Mouse (Mus musculus): ENCODE measurements around the gene Mrpl23.

The Mrpl23 gene

GRCm38 (mm10) chr7:142574826-142575351 is 42.4 kb downstream of the Mrpl23 start:
- DNase-seq (ENCODE audit: low spot score) = no peak

- no peak for DNase-seq (ENCODE audit: low spot score)
Measured at GRCm38 (mm10) chr7:142575491-142575890, 43.0 kb downstream of the Mrpl23 start.

DNA sequence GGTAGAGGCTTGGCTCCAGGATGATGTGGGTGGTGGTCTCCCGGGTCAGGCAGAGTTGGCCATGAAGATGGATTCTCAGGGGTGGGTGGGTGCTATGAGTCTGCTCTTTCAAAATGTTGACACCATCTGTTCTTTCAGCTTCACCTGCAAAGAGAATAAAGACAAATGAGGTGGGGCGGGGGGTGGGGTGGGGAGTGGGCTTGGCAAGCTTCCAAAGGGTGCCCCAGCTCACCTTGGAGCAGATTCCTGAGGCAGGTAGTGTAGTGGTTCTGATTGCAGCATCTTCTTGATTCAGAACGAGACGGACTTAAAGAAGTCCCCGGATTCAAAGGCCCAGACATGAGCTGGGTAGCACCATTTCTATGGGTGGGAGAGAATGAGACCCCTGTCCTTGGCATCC is 43.5 kb downstream of the Mrpl23 start:
- DNase-seq (ENCODE audit: low spot score) = no peak

DNA sequence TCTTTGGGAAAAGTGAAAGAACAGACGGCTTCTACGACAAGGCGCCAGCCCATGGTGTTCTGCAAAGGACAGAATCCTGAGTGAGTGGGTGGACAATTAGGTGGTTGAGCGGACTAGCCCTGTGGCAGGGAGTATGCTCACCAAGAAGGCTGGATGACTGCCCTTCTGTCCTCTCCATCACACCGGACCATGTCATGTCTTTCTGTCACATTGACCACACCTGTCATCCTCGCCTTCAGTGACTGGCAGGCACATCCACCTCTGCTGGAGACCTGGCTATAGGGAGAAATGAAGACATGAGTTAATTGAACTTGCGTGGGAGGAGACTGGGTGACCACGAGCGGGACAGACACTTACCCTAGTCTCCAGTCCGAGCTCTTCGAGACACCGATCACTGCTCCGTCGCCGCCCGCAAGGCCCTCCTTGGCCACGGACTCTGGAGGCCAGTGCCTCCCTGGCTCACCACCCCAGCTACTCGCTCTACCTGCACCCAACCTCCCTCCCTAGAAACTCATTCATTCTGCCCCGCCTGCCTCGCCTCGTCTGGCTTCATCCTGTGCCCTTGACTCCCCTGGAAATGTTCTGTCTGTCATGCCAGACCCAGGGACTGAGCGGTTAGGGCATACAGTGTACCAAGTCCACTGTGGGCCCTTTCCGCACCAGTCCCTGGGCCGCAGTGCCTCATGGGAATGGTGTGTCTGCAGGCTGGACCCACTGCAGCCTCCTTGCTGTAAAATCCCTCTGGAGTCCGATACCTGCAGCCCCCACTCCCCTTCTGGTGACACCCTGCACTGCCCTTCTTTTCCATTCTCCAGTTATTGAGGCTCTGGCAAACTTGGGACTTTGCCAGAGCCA is 44.2 kb downstream of the Mrpl23 start:
- DNase-seq (ENCODE audit: low spot score) = no peak

DNA sequence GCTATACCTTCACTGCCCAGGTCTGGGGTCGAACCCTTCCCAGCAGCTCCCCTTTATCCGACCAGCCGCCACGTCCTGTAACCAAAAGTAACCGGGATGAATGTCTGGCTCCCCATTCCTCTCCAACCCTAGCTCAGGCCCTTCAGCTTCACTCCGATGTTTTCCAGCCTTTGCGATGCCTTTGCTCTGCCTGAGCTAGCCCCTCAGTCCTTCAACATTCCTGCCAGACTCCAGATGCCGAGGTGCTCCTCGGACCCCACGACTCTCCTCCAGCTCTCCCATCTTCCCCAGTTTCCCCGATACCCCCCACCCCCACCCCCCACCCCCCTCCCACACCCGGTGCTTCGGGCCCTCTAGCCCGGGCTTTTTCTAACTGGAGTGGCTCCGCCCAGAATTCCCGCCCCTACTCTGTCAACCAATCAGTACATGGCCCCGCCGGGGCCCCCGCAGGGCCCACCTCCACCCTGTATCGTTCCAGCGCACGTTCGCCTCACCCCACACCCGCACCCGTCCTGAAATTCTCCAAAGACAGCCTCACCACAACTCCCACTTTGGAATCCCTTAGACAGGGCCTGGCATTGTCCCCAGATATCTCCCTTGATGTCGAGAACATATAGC is 45.4 kb downstream of the Mrpl23 start:
- no peak for DNase-seq (ENCODE audit: low spot score)

- no peak for DNase-seq (ENCODE audit: low spot score)
Measured at GRCm38 (mm10) chr7:142579069-142579468, 46.6 kb downstream of the Mrpl23 start.

DNA sequence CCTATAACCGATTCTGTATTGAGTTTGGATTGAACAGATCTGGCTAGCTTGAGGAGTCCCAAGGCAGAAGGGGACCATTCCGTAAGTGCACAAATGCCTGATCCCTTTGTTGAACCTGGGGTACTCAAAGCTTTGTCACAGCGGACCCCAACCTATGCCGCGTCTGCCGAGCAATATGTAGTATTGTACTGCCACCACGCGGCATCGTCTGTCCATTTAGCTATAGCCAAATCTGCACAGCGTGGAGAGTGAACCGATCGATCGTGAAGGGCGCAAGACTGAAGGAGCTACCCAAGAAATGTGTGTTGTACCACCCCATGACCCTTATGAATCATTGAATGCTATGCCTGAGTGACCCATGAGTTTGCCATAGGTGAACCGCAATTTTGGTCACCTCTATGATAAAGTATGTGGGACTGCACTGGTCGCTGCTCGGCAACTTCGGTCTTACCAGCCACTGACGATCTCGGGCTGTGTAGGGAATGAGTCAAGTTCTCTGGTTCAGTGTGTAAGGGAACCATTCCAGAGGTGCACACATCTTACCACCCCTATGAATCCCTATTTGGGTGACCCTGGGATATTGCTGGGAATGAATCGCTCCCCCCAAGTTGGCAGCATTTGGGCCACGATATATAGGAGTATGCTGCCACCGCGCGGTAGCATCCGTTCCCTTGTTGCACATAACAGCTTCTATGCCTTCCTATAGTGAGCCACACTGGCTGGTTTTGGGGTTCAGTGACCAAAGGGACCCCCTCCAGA is 47.8 kb downstream of the Mrpl23 start:
- peak; percentile 41 for DNase-seq (ENCODE audit: low spot score)

DNA sequence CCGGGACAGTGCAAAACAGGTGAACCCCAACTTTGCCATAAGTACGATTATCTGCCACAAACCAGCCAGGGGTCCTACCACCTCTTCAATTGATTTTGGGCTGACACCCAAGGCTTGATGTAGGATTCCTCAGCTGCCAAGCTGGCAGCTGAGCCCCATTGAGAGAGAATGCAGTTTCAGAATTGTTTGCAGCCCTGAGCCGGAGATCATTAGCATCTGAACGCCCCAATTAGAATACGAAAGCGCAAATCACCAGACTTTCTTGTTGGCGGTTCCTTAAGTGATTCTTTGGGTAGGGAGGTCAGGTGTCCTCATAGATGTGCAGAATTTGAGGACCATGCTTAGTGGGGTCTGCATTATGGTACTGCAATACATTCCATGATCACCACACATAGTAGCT is 48.7 kb downstream of the Mrpl23 start:
- no peak for DNase-seq (ENCODE audit: low spot score)

DNA sequence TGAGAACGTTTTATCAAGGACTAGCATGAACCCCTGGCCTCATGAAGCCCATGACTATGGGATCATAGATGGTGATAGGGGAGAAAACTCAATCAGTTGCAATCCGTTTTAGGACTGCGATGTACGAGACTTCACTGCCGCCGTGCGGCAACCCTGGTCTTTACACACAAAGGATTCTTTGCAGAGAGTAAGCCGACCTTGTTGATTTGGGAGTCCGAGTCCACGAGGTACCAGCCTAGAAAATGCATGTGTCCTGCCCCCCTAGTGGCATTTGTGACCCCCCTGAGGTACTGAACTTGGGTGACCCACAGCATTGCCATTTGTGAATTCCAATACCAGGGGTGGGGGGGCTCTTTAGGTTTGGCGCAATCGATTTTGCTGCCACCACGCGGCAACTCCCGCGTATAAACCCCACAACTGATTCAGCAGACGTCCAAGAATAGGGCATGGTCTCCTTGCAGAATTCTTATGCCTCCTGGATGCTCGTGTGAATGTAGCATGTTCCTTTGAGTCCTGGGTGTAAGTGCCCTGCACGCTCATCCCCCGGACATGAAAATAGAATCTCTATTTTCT is 49.3 kb downstream of the Mrpl23 start:
- peak; percentile 26 for DNase-seq (ENCODE audit: low spot score)

DNA sequence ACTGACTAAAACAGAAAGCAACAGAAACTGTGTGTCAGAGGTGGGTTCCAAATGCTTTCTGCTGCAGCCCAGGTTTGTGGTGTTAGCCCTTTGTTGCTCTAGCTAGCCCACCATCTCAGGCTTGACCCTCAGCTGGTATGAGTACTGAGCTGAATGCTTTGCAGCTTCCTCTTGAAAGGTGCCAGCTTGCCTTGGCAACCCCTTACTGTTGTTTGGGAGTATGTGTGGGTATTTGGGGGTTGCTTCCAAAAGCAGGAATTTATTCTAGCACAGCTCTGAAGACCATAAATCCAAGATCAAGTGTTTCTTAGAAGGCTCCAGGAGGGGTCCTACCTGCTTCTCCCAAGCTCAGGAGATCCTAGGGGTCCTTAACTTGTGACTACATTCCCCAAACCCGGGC is 52.4 kb downstream of the Mrpl23 start:
- no peak for DNase-seq (ENCODE audit: low spot score)

- DNase-seq (ENCODE audit: low spot score) = no peak
Measured at GRCm38 (mm10) chr7:142585890-142586289, 53.4 kb downstream of the Mrpl23 start.

DNA sequence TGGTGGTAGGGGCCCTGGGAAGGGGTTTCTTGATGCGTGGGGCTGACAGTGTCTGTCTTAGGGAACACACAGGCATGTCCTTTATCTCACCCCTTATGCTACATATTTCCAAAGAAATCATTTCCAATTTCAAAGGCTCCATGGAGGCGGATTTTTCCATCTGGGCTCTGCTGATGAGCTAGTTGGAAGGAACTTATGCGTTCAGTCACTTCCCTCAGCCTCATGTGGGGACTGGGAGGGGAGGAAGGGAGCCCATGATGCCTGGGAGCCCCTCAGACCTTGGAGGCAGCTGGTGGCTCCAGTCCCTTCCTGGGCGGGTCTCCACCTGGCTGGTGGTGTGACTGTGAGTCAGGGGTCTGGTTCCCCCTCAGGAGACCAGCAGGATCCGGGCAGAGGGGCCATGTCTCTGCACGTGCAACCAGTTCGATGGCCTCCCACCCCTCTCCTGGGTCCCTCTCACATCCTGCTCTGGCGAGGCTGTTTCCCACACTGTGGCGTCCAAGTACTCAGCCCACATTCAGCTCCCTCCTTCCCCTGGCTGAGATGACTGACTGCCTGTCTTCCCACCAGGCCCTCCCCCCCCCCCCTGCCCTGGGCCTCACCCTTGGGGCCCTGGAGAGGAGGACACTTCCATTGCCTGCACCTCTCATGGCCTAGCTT is 55.9 kb downstream of the Mrpl23 start:
- DNase-seq (ENCODE audit: low spot score) = no peak
